Mouse (Mus musculus) forebrain, embryonic 12.5 days (tissue): ENCODE results near the gene Spry1. TPM values are rescaled to one million over a fixed set of nuclear protein-coding genes. Genes with fewer than 3 reads are reported as not detected.

Source experiments
- ATAC-seq: fragments of 200-750 bp; cut with Nextera tagmentation; 2 replicates; pipeline ENCODE4 v1.8.0; 2017; ENCODE audit warnings: moderate TSS enrichment; ENCODE audit not compliant: low FRiP score
- H3K27ac ChIP-seq: fragments of 300-500 bp; sonication (generic); 2 replicates; pipeline ENCODE4 v1.5.1; 2016; ENCODE audit warnings: mild to moderate bottlenecking
- H3K27me3 ChIP-seq: fragments of 300-500 bp; sonication (generic); 2 replicates; pipeline ENCODE4 v1.6.1; 2016; ENCODE audit warnings: mild to moderate bottlenecking
- H3K36me3 ChIP-seq: fragments of 300-500 bp; sonication (generic); replicated peaks from 2 replicates; pipeline ENCODE4 v1.6.1; 2016; ENCODE audit warnings: mild to moderate bottlenecking
- H3K4me1 ChIP-seq: fragments of 300-500 bp; sonication (generic); 2 replicates; pipeline ENCODE4 v1.6.1; 2016
- H3K4me2 ChIP-seq: fragments of 300-500 bp; sonication (generic); 2 replicates; pipeline ENCODE4 v1.6.1; 2016; ENCODE audit warnings: mild to moderate bottlenecking, moderate library complexity
- H3K4me3 ChIP-seq: fragments of 300-500 bp; sonication (generic); replicated peaks from 2 replicates; pipeline ENCODE4 v1.5.1; 2016; ENCODE audit warnings: mild to moderate bottlenecking
- H3K9ac ChIP-seq: fragments of 300-500 bp; sonication (generic); 2 replicates; pipeline ENCODE4 v1.6.1; 2016; ENCODE audit warnings: mild to moderate bottlenecking
- H3K9me3 ChIP-seq: fragments of 300-500 bp; sonication (generic); 2 replicates; pipeline ENCODE4 v1.6.1; 2016
- WGBS: fragments of 180-500 bp; shearing (Covaris S2); methylation state at CpG from one replicate; pipeline ENCODE4 v1.1.7; 2016; 5-methylcytosine and 5-hydroxymethylcytosine counted together
- polyA plus RNA-seq: library from polyadenylated mRNA; unstranded; fragments of >200 nt; fragmentation: Nextera tagmentation; extraction: Ambion mirVana; gene quantifications from 2 replicates; pipeline ENCODE4 v1.2.1, GENCODE M21; 2016

Gene Spry1
- polyA plus RNA-seq, 1 experiment from 2014 or later: 13.7 TPM

DNA sequence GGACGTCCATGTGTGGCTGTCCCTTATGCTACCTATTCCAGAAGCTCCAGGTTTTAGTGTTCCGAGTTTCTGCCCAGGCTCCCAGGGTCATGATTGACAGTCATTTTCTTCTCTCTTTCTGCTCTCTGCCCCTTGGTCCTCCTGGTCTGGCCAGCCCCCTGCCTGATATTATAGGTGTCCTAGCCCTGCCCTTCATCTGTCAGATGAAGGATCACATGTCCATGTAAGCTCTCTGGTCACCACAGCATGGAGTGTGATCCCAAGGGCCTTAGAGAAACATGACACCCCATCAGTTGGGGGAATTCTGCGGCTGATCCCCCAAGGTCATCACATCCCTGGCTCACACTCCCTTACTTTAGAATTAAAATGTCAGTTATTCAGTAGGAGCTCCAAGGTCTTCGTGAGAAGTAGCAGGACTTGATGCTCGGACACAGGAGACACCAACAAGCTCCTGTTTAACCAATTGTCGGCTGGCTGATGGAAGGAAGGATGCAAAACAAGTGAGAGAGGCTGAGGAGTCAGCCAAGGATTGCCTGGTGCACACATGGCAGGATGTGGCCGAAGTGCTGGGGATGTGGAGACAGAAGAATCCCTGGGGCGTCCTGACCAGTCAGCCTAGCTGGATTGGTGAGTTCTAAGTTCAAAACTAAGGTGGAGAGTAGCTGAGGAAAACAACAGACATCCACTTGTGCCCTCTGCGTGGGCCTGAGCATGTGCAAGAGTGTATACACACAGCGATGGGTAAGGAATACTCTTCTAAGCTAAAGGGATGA is 24.7 kb upstream of the Spry1 start:
- Histone ChIP-seq H3K36me3 (no peaks in the 10 kb centered on the region), H3K4me3 (no peak overlapping the region), H3K4me2 (no peak overlapping the region), H3K27me3 (peaks cover 23% of the 10 kb centered on the region), H3K9ac (no peak overlapping the region), H3K9me3 (no peaks in the 10 kb centered on the region), H3K4me1 (peaks cover 5% of the 10 kb centered on the region), H3K27ac (no peak overlapping the region)
- 87% methylated on average over 10 of the region's 10 CpGs for WGBS
- ATAC-seq: no peak

DNA sequence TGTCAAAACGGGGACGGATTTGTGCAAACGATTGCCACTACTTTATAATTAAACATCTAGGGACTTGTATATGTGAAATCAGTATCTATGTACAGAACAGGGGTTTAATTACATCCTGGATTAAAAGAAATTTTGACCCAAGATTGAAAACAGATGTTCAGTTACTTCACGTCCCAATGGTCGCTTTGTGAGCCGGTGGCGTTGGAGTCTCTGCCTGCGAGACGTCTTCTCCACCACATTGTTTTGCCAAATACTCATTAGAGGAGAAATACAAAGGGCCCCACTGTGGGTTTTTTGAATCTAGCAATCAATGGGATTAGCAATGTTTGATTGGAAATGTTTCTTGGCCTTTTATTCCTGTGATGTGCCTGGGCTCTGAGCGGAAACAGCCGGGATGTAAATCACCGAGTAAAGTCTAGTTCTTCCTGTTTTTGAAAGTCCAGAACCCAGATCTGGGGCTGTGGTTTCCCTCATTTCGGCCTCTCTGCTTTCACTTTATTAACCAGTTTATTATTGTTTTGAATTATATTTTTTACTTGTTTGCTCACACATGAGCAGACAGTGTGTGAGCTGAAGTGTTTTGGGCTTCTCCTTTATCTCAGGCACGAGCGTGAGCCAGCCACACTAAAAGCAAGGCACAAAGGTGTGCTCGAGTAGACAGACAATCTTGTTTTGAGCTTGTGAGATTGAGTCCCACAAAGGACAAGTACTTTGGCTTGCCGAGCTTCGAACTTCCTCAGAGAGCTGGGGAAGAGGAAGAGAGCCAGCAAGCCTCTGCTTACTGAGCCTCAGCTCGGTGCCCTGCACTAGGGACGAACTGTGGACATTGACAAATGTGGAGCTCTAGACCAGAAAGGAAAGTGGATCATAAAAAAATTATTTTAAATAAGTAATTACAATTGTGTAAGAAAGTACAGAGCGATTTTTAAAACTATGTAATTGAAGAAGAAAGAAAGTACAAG is 22.9 kb upstream of the Spry1 start:
- ATAC-seq: no peak
- no peaks in the 10 kb centered on the region for H3K9me3 ChIP-seq
- peaks cover 23% of the 10 kb centered on the region for H3K27me3 ChIP-seq
- H3K4me3 ChIP-seq: no peak overlapping the region
- H3K9ac ChIP-seq: no peak overlapping the region
- peak overlapping the region; percentile 19 for H3K4me2 ChIP-seq
- no peaks in the 10 kb centered on the region for H3K36me3 ChIP-seq
- WGBS: 24% methylated on average over 21 of the region's 21 CpGs
- no peak overlapping the region for H3K27ac ChIP-seq
- H3K4me1 ChIP-seq: peaks cover 5% of the 10 kb centered on the region

DNA sequence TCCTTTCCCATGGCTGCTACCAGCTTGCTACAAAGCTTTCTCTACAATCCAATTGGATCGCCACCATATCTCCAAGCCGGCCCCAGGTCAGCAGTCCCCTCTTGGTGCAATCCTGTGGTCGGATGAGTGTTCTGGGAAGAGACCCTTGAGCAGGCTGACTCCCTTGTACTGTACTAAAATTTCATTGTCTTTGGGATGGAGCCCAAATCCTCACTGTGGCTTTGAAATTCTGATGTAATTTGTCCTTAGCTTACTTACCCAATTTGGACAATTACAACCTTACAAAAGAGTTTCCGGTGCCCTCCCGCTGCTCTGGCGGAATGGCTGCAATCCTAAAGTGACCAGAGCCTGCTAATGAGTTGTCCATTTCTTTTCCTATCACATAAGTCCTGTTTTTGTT is 7.5 kb upstream of the Spry1 start:
- 90% methylated on average over 6 of the region's 6 CpGs for WGBS
- Histone ChIP-seq H3K27ac (no peak overlapping the region), H3K9me3 (no peaks in the 10 kb centered on the region), H3K4me2 (no peak overlapping the region), H3K4me3 (no peak overlapping the region), H3K9ac (no peak overlapping the region), H3K36me3 (no peaks in the 10 kb centered on the region), H3K27me3 (no peaks in the 10 kb centered on the region), H3K4me1 (no peaks in the 10 kb centered on the region)
- ATAC-seq: no peak

DNA sequence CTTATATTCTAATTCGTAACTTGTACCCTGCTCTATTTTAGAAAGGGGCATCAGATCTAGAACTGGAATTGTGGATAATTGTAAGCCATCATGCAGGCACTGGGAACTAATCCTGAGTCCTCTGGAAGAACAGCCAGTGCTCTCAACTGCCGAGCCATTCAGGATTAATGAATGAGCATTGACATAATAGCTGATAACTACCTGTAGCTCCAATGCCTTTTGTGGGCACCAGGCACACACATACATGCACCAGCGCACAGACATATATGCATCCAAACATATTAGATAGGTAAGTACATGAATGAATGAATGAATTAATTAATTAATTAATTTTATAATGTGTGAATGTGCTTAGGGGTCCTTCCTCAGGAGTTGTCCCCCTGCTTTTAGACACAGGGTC is 7.0 kb upstream of the Spry1 start:
- no peaks in the 10 kb centered on the region for H3K27me3 ChIP-seq
- H3K27ac ChIP-seq: no peak overlapping the region
- no peaks in the 10 kb centered on the region for H3K4me1 ChIP-seq
- ATAC-seq: no peak
- no peaks in the 10 kb centered on the region for H3K36me3 ChIP-seq
- H3K9me3 ChIP-seq: no peaks in the 10 kb centered on the region
- 60% methylated on average over 3 of the region's 3 CpGs for WGBS
- H3K4me3 ChIP-seq: no peak overlapping the region
- H3K9ac ChIP-seq: no peak overlapping the region
- no peak overlapping the region for H3K4me2 ChIP-seq

DNA sequence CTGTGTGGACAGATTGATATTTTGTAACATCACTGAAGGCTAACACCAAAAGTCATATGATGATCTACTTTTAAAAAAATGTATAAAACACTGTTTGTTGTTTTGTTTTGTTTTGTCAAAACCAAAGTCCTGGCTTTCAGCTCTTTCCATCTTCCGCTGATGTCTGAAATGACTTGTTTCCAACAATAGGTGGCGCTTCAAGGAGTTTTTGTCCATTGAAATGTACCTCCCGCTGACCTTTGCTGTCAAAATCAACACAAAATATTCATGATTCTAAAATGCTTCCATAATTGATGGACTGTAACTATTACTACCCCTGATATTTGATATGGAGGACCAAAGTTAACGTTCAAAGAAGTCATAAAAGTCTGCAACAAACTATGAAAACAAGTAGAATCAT is 5.1 kb upstream of the Spry1 start:
- Histone ChIP-seq H3K4me2 (no peak overlapping the region), H3K36me3 (no peaks in the 10 kb centered on the region), H3K9ac (no peak overlapping the region), H3K9me3 (no peaks in the 10 kb centered on the region), H3K27me3 (no peaks in the 10 kb centered on the region), H3K27ac (no peak overlapping the region), H3K4me1 (no peaks in the 10 kb centered on the region), H3K4me3 (no peak overlapping the region)
- ATAC-seq: no peak
- WGBS: 44% methylated on average over 4 of the region's 4 CpGs

DNA sequence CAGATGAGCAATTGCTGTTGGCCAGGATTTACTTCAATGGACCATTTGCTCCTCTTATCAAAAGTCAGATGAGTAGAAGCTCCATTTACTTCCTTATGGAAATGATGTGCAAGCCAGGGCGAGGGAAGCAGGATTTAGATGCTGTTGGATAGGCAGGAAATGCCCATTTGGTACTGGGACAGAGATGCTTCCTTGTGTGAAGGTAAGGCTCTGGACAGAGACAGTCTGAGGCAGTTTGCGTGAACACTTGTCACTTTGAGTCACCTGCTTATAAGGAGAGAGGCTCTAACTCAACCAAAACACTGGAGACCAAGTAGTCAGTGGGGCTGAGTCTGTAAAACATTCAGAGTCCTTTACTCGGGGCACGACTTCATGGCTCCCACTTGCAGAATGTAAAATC is 2.8 kb upstream of the Spry1 start:
- peaks cover 6% of the 10 kb centered on the region; the same call in 1 of the 2 replicates for H3K4me1 ChIP-seq
- ATAC-seq: no peak
- no peak overlapping the region for H3K4me3 ChIP-seq
- H3K9me3 ChIP-seq: no peaks in the 10 kb centered on the region
- WGBS: 80% methylated on average over 4 of the region's 4 CpGs
- H3K27ac ChIP-seq: no peak overlapping the region
- H3K27me3 ChIP-seq: no peaks in the 10 kb centered on the region
- H3K4me2 ChIP-seq: no peak overlapping the region
- no peak overlapping the region for H3K9ac ChIP-seq
- H3K36me3 ChIP-seq: no peaks in the 10 kb centered on the region

DNA sequence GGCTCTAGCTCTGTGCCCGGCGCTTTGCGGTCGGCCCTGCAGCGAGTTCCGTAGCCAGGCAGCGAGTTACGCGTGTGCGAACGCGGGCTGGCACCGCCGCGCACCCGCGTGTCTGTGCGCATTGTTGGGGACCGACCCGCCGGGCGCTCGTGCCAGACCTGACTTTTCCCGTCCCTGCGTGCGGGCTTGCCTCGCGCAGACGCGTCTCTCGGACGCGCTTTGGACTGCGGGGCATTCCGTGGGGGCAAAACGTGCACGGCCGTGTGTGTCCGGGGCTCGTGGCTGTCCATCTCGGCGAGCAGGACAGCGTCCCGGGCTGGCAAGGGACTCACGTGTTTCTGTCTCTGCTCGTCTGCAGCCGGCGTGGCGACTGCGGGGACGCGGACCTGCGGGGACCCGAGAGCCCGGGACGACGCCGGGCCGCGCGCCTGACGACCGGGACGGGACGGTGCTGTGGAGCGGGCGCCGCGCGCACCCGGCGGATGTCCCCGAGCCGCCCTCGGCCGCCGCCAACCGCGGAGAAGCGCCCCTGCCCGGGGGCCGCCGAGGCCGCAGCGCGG is 495 bp downstream of the Spry1 start:
- Histone ChIP-seq H3K36me3 (peaks cover 17% of the 10 kb centered on the region), H3K9me3 (no peaks in the 10 kb centered on the region), H3K4me1 (peaks cover 21% of the 10 kb centered on the region), H3K4me2 (peak overlapping the region; percentile 78), H3K4me3 (peak overlapping the region; percentile 81), H3K27ac (peak overlapping the region; percentile 92), H3K9ac (peak overlapping the region; percentile 84), H3K27me3 (peaks cover 5% of the 10 kb centered on the region; the same call in 1 of the 2 replicates)
- ATAC-seq: peak; percentile 71
- under 1% methylated on average over 69 of the region's 86 CpGs for WGBS

DNA sequence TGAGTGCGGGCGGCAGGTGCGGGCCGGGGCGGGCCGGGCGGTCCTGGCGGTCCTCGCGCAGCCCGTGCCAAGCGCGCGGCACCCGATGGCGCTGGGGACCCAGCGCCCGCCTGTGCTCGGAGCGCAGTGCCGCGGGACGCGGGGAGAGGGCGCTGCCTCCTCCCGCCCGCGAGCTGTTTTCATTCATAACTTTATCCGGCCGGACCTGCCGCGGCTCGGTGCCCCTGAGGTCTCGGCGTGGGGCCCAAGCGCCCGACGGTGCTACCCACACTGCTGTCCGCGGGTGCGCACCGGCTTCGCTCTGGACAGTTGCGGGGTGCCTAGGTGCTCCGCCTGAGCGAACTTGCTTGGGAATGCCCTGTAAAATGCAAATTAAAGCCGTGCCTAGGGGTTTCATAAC is 1.1 kb downstream of the Spry1 start:
- peaks cover 17% of the 10 kb centered on the region for H3K36me3 ChIP-seq
- peak; percentile 74 for ATAC-seq
- peaks cover 25% of the 10 kb centered on the region for H3K4me1 ChIP-seq
- peak overlapping the region; percentile 92 for H3K27ac ChIP-seq
- WGBS: under 1% methylated on average over 30 of the region's 47 CpGs
- peaks cover 5% of the 10 kb centered on the region; the same call in 1 of the 2 replicates for H3K27me3 ChIP-seq
- H3K9me3 ChIP-seq: no peaks in the 10 kb centered on the region
- H3K4me2 ChIP-seq: peak overlapping the region; percentile 78
- peak overlapping the region; percentile 81 for H3K4me3 ChIP-seq
- H3K9ac ChIP-seq: peak overlapping the region; percentile 84

DNA sequence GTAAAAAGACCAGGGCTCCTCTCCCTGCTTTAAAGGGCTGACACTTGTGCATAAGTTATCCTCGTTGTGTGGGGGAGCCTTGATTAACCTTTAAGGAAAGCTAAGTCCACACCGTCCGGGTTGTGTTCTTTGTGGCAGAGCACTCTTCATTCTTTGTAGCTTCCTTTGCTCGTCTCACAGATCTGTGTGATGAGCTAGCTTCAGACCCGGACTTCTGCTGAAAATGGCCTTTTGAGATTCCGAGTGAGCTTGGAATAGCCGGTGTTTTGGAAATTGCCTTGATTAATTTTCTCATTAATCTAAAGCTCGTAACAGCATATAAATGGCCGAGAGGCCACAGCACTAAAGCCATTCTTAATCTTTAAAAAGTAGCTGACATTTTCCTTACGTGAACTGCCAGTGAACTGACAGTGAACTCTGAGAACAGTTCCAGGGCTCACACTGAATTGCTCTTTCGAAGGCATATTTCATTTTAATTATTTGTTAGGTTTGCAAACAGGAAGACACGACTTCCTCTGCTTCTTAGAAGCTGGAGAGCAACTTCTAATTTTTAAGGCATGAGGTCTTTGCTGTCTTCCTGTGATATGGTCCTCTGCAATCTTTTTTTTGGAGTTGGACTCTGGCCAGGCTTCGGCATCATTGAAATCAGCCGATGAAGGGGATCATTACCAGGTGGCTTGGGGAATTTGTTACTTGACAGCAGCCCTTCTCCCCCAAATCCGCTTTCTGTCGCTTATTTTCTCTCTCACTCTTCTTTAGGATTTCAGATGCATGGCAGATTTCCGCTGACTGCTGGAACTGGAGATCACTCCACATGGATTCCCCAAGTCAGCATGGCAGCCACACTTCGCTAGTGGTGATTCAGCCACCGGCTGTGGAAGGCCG is 2.3 kb downstream of the Spry1 start:
- peak overlapping the region; percentile 81 for H3K4me3 ChIP-seq
- H3K36me3 ChIP-seq: peaks cover 21% of the 10 kb centered on the region
- peaks cover 25% of the 10 kb centered on the region for H3K4me1 ChIP-seq
- H3K27me3 ChIP-seq: peaks cover 5% of the 10 kb centered on the region; the same call in 1 of the 2 replicates
- peak overlapping the region; percentile 78 for H3K4me2 ChIP-seq
- no peak for ATAC-seq
- peak overlapping the region; percentile 26; the same call in 1 of the 2 replicates for H3K27ac ChIP-seq
- WGBS: 46% methylated on average over 20 of the region's 20 CpGs
- H3K9me3 ChIP-seq: no peaks in the 10 kb centered on the region
- peak overlapping the region; percentile 84; the same call in 1 of the 2 replicates for H3K9ac ChIP-seq

DNA sequence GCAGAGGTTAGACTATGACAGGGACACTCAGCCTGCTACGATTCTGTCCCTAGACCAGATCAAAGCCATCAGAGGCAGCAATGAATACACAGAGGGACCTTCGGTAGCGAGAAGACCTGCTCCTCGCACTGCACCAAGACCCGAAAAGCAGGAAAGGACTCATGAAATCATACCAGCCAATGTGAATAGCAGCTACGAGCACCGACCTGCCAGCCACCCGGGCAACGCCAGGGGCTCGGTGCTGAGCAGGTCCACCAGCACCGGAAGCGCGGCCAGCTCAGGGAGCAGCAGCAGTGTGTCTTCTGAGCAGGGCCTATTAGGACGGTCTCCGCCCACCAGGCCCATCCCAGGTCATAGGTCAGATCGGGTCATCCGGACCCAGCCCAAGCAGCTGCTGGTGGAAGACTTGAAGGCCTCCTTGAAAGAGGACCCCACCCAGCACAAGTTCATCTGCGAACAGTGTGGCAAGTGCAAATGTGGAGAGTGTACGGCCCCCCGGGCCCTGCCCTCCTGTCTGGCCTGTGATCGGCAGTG is 3.0 kb downstream of the Spry1 start:
- no peak for ATAC-seq
- 86% methylated on average over 21 of the region's 21 CpGs for WGBS
- Histone ChIP-seq H3K27ac (peak overlapping the region; percentile 65), H3K36me3 (peaks cover 21% of the 10 kb centered on the region), H3K9ac (peak overlapping the region; percentile 84; the same call in 1 of the 2 replicates), H3K4me2 (peak overlapping the region; percentile 78), H3K4me1 (peaks cover 25% of the 10 kb centered on the region), H3K27me3 (peaks cover 5% of the 10 kb centered on the region; the same call in 1 of the 2 replicates), H3K9me3 (no peaks in the 10 kb centered on the region), H3K4me3 (peak overlapping the region; percentile 81)

DNA sequence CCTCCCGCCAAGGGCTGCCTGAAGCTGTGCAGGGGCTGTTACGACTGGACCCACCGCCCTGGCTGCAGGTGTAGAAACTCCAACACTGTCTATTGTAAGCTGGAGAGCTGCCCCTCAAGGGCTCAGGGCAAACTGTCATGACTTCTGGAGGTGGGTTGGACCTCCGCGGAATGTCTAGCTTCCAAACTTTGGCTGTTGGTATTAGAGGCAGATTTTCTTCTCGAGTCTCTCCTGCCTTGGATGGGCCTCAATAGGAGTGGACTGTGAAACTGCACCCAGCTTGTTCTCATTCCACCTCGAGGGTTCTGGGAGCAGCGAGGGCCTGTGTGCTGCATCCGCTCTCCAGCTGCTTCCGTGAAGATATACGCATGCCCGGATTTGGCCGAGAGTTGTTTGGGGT is 3.7 kb downstream of the Spry1 start:
- Histone ChIP-seq H3K27ac (peak overlapping the region; percentile 65), H3K9me3 (no peaks in the 10 kb centered on the region), H3K27me3 (peaks cover 5% of the 10 kb centered on the region; the same call in 1 of the 2 replicates), H3K4me1 (peaks cover 25% of the 10 kb centered on the region), H3K36me3 (peaks cover 21% of the 10 kb centered on the region), H3K4me2 (peak overlapping the region; percentile 78), H3K9ac (0 out of 2 replicates have a peak overlapping the region, but pooled peaks have one; percentile 84), H3K4me3 (peak overlapping the region; percentile 81)
- no peak for ATAC-seq
- WGBS: 84% methylated on average over 13 of the region's 13 CpGs
